Mouse (Mus musculus): Measurements from ENCODE around the gene Npdc1.
A peak's percentile ranks its signal among the peaks of the same experiment; 100 is the strongest.

DNA sequence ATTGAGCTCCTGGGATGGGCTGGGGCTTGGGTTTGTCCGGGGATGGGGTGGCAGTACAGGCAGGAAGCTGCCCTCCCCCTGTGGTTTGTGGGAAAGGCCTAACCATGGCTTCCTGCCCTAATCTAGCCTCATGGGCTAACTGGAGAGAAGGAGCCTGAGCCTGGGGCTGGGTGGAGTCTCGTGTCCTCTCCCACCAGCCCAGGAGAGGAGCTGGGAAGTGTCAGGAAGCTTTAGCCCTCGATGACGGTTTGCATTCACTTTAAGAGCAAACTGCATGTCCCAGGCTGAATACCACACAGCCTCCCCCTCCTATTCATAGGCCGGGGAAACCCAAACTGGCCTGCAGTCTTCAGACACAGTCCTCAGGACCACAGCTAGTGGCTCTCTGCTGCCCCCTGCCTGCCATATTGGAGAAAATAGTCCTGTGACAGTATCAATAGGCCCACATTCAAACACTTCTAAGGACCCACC lies 27.6 kb downstream of the Npdc1 start:
- TF ChIP-seq POLR2A (IDR thresholded peaks at IDR 0.05; ENCODE audit: control insufficient read depth, extremely low read depth, insufficient read depth, low read length, poor library complexity): no peak
- TF ChIP-seq CTCF (IDR thresholded peaks at IDR 0.05; ENCODE audit: borderline replicate concordance, control insufficient read depth, extremely low read depth, insufficient read depth, low read length, poor library complexity): peak; percentile 61; the same call in 1 of the 2 replicates

Measured in thymus, adult 2 months (tissue).